Comparison of ENCODE assay signal across 17 mouse cellular contexts in the genomic region with DNA sequence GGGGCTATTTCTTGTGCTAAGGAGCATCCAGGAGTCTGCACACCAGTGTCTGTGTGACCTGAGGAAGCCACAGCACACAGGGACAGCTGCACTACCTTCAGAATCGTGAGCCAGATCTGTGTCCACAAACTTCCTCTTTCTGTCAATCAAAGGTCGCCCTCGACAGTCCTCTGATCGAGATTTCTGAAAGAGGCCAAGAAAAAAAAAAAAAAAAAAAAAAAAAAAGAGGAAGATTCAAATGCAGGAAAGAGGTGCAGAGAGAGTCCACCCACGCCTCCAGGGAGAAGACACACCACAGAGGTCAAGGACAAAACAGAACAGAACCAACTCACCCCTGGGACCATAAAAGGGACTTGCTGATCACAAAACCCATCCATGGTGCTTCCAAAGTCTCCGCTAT. TPM values are rescaled to one million over a fixed set of nuclear protein-coding genes. Genes with fewer than 3 reads are reported as not detected.
DNase-seq lines count a peak whose midpoint lies in the region; ATAC-seq and TF ChIP-seq lines count a peak whose summit lies in the region.
"Had no signal": no experiment of that assay in that cellular context is flagged by ENCODE, and none has a peak within 500 bp of the region (broad histone marks: within the 10 kb centered on the region; RNA-seq: fewer than 3 reads in every experiment).

No protein-coding gene starts in this region.

- H3K27ac ChIP-seq in hindbrain, embryonic 14.5 days, result no peak overlapping the region
- H3K27ac ChIP-seq in hindbrain, embryonic 12.5 days, result no peak overlapping the region
- H3K27ac ChIP-seq in lung, embryonic 15.5 days, result peak overlapping the region; percentile 53
- H3K27ac ChIP-seq: liver, embryonic 13.5 days; midbrain, embryonic 12.5 days; stomach, postnatal 0 days had no signal

- no peak for TF ChIP-seq CTCF in G1E (IDR thresholded peaks at IDR 0.05; ENCODE audit: low read depth, low read length)

- H3K4me3 ChIP-seq in hindbrain, embryonic 14.5 days (replicated peaks; ENCODE audit: low read length), result no peak overlapping the region
- H3K4me3 ChIP-seq in hindbrain, embryonic 12.5 days, result no peak overlapping the region
- peak overlapping the region; percentile 74 for H3K4me3 ChIP-seq in lung, embryonic 15.5 days
- H3K4me3 ChIP-seq in G1E (ENCODE audit: low read depth, low read length), result no peak overlapping the region
- H3K4me3 ChIP-seq: heart, embryonic 12.5 days; liver, embryonic 13.5 days; midbrain, embryonic 12.5 days had no signal

- peak overlapping the region; percentile 19; the same call in 1 of the 2 replicates for H3K4me2 ChIP-seq in hindbrain, embryonic 14.5 days (replicated peaks)
- H3K4me2 ChIP-seq in hindbrain, embryonic 12.5 days (replicated peaks), result no peak overlapping the region
- H3K4me2 ChIP-seq in lung, embryonic 15.5 days, result peak overlapping the region; percentile 95
- H3K4me2 ChIP-seq: heart, embryonic 12.5 days; liver, embryonic 13.5 days; midbrain, embryonic 12.5 days had no signal

- peaks cover 42% of the 10 kb centered on the region for H3K27me3 ChIP-seq in hindbrain, embryonic 14.5 days (ENCODE audit: control insufficient read depth, insufficient read depth, low read length)
- H3K27me3 ChIP-seq in hindbrain, embryonic 12.5 days, result peaks cover 39% of the 10 kb centered on the region
- H3K27me3 ChIP-seq in lung, embryonic 15.5 days, result no peaks in the 10 kb centered on the region
- no peaks in the 10 kb centered on the region for H3K27me3 ChIP-seq in G1E (ENCODE audit: insufficient read depth, low read length)
- H3K27me3 ChIP-seq: heart, embryonic 12.5 days had no signal

- no peak overlapping the region for H3K9ac ChIP-seq in hindbrain, embryonic 14.5 days
- no peak overlapping the region for H3K9ac ChIP-seq in hindbrain, embryonic 12.5 days
- H3K9ac ChIP-seq in lung, embryonic 15.5 days, result peak overlapping the region; percentile 41
- H3K9ac ChIP-seq: heart, embryonic 12.5 days; liver, embryonic 13.5 days; midbrain, embryonic 12.5 days had no signal

- no peaks in the 10 kb centered on the region for H3K9me3 ChIP-seq in hindbrain, embryonic 14.5 days (ENCODE audit: control insufficient read depth, low read length)
- no peaks in the 10 kb centered on the region for H3K9me3 ChIP-seq in hindbrain, embryonic 12.5 days (replicated peaks)
- H3K9me3 ChIP-seq in lung, embryonic 15.5 days, result no peaks in the 10 kb centered on the region
- no peaks in the 10 kb centered on the region for H3K9me3 ChIP-seq in G1E (replicated peaks)
- H3K9me3 ChIP-seq: heart, embryonic 12.5 days; liver, embryonic 13.5 days; midbrain, embryonic 12.5 days had no signal

- WGBS in hindbrain, embryonic 14.5 days, result 49% methylated on average over 6 of the region's 6 CpGs
- 46% methylated on average over 6 of the region's 6 CpGs for WGBS in hindbrain, embryonic 12.5 days
- 41% methylated on average over 6 of the region's 6 CpGs for WGBS in lung, embryonic 15.5 days

- H3K4me1 ChIP-seq in hindbrain, embryonic 14.5 days (replicated peaks; ENCODE audit: control insufficient read depth, insufficient read depth, low read length), result peaks cover 26% of the 10 kb centered on the region
- peaks cover 30% of the 10 kb centered on the region for H3K4me1 ChIP-seq in hindbrain, embryonic 12.5 days
- peaks cover 19% of the 10 kb centered on the region for H3K4me1 ChIP-seq in lung, embryonic 15.5 days
- peaks cover 39% of the 10 kb centered on the region for H3K4me1 ChIP-seq in G1E (ENCODE audit: insufficient read depth, low read depth, low read length)

- no peak for DNase-seq in hindbrain, embryonic 14.5 days (ENCODE audit: low spot score)
- no peak for DNase-seq in lung, postnatal 4 days
- peak; percentile 44 for DNase-seq in G1E (ENCODE audit: low spot score)
- peak; percentile 49 for DNase-seq in lung, postnatal 36 days
- DNase-seq in urinary bladder, postnatal 36 days (ENCODE audit: low spot score in 2 of 2), result no peak
- DNase-seq in cerebellum, postnatal 36 days, result no peak
- DNase-seq: cerebellum, adult 8-10 months; gastrocnemius, postnatal 10 days; liver, embryonic 13.5 days; right cerebral cortex, postnatal 4 days; thymus, postnatal 25 days had no signal

- H3K36me3 ChIP-seq in hindbrain, embryonic 14.5 days (replicated peaks; ENCODE audit: control insufficient read depth, insufficient read depth), result no peaks in the 10 kb centered on the region
- H3K36me3 ChIP-seq in hindbrain, embryonic 12.5 days, result no peaks in the 10 kb centered on the region
- no peaks in the 10 kb centered on the region for H3K36me3 ChIP-seq in lung, embryonic 15.5 days
- peaks cover 22% of the 10 kb centered on the region for H3K36me3 ChIP-seq in G1E (replicated peaks)
- H3K36me3 ChIP-seq: liver, embryonic 13.5 days; midbrain, embryonic 12.5 days had no signal

- no peak for ATAC-seq in hindbrain, embryonic 14.5 days (ENCODE audit: low FRiP score)
- ATAC-seq in hindbrain, embryonic 12.5 days (ENCODE audit: low FRiP score), result no peak
- ATAC-seq in lung, embryonic 15.5 days (ENCODE audit: borderline replicate concordance, extremely low read depth, low FRiP score, low TSS enrichment), result no peak
- ATAC-seq in G1E (ENCODE audit: extremely low read depth, insufficient number of reproducible peaks, low FRiP score, poor library complexity, severe bottlenecking), result peak; percentile 29; the same call in 1 of the 2 replicates
- ATAC-seq: forebrain, embryonic 16.5 days had no signal

RNA-seq across cellular contexts. Expression of a gene that starts 3.4 kb away (rescaled TPM):
- polyA plus RNA-seq in hindbrain, embryonic 14.5 days (2014; fragmentation: Nextera tagmentation; extraction: Ambion mirVana), result 21.3 and 27.0 TPM in 2 replicates
- polyA plus RNA-seq in hindbrain, embryonic 12.5 days (2016; fragmentation: Nextera tagmentation; extraction: Ambion mirVana), result 25.4 and 27.3 TPM in 2 replicates
- polyA plus RNA-seq in lung, embryonic 15.5 days (2015; fragmentation: Nextera tagmentation; extraction: Ambion mirVana), result 167 TPM in 2 replicates
- total RNA-seq in G1E (2014; fragmentation: Nextera tagmentation) (15.6 and 31.6 TPM in 2 replicates), G1E (2017) (15.2 and 18.0 TPM in 2 replicates)
- polyA plus RNA-seq in G1E (2012), result 84.7 and 97.9 TPM in 2 replicates

Comparison
In these comparisons a context has a peak if more than half of its experiments do, and no peak if none do; other contexts are left out.
1. DNase-seq: peak in G1E (single experiment) and lung, postnatal 36 days (single experiment); none in hindbrain, embryonic 14.5 days (single experiment), lung, postnatal 4 days (0 of 2), urinary bladder, postnatal 36 days (0 of 2) and cerebellum, postnatal 36 days (0 of 2).